Mouse (Mus musculus): ENCODE measurements around the gene Ahnak2. TPM values are rescaled to one million over a fixed set of nuclear protein-coding genes. Genes with fewer than 3 reads are reported as not detected.
"Not testable (repeated sequence)": the region's sequence is repeated elsewhere in the genome, so short reads cannot be mapped to it uniquely, and the experiment has no call there.

Ahnak2 gene
- 0.17 and 0.40 TPM in 2 replicates for polyA plus RNA-seq (2014; fragmentation: Nextera tagmentation; extraction: Ambion mirVana)

DNA sequence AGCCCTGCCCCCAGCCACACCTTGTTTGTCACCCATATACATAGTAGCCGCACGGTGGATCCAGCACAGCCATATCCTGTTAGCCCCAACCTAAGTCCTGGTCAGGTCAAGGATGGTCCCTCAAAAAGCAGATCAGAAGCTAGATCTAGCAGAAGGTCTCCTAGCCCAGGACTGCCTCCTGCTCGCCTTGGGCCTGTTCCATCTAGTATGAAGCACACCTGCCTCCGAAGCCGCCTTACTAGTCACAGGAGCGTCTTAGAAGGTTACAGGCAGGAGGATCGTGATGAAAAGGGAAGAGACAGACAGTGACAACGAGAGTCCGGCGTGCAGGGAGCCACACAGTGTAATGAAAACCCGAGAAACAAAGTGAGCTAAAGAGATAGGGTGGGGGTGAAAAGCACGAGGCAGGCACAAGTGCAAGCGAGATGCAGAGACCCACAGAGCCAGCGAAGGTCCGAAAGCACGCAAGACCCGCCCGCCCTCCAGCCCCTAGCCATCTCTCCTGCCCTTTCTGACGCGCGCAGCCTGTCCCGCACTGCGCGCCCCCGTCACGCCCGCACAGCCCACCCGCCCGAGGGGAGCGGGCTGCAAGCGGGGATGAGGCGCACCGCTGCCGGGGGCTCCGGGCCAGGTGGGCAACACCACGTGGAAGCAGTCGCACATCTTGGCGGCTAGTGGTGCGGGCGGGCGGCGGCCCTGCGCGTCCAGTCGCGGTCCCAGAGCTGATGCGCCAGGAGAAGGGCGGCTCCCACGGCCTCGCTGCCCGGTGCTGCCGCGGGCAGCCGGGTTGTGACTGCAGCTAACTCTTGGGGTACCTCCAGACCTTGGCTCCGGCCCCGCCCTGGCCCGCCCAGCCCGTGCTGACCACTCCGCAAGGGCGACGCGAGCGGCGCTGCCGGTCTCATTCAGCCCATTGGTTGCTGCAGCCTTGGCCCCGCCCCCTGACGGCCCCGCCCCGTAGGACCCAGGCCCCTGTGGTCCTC is at the start of gene Ahnak2:
Gene Ahnak2, minus strand, starts transcription at position 794 of the 983 bp plus-strand sequence.
- Histone ChIP-seq H3K9me3 (ENCODE audit: control insufficient read depth, low read length) (no peaks in the 10 kb centered on the region), H3K9ac (ENCODE audit: low read length) (peak within 1 kb of the TSS; percentile 45), H3K4me2 (ENCODE audit: low read depth, severe bottlenecking) (peak within 1 kb of the TSS; percentile 100), H3K36me3 (ENCODE audit: control insufficient read depth, insufficient read depth, low read length) (no peaks in the 10 kb centered on the region), H3K4me1 (ENCODE audit: control insufficient read depth, insufficient read depth, low read length) (peaks cover 7% of the 10 kb centered on the region; the same call in 1 of the 2 replicates), H3K27ac (replicated peaks; ENCODE audit: low read depth, low read length) (no peak within 1 kb of the TSS), H3K27me3 (ENCODE audit: control insufficient read depth, insufficient read depth, low read length) (peaks cover 13% of the 10 kb centered on the region; the same call in 1 of the 2 replicates), H3K4me3 (ENCODE audit: low read depth, low read length) (peak within 1 kb of the TSS; percentile 56)
- peak; percentile 82 for DNase-seq (ENCODE audit: low spot score)
- ATAC-seq (ENCODE audit: insufficient number of reproducible peaks, low FRiP score, low TSS enrichment, low read depth) = peak; percentile 77
- 4% methylated on average over 66 of the region's 69 CpGs for WGBS

DNA sequence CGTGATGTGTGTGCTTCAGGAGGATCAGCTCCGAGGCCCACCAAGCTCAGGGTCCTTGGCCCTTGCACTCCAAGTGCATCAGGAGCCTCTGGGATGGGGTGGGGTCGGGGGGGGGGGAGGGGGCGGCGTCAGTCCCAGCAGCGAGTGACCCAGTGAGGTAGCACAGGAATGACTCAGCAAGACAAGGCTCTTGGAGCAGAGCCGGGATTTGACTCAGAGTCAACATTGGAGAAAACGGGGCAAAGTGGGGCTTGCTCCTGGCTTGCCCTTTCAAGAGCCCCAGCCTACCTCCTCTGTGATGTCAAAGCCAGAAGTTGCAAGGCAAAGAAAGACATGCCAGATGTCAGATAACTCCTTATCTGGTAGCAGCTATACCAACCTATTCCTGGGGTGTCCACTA is 48.7 kb upstream of the Ahnak2 start:
- 49% methylated on average over 5 of the region's 8 CpGs for WGBS
- no peaks in the 10 kb centered on the region for H3K27me3 ChIP-seq (ENCODE audit: control insufficient read depth, insufficient read depth, low read length)
- no peaks in the 10 kb centered on the region for H3K9me3 ChIP-seq (ENCODE audit: control insufficient read depth, low read length)
- DNase-seq (ENCODE audit: low spot score) (no peak), ATAC-seq (ENCODE audit: insufficient number of reproducible peaks, low FRiP score, low TSS enrichment, low read depth) (no peak)
- H3K4me1 ChIP-seq (ENCODE audit: control insufficient read depth, insufficient read depth, low read length) = no peaks in the 10 kb centered on the region
- no peak overlapping the region for H3K27ac ChIP-seq (replicated peaks; ENCODE audit: low read depth, low read length)
- no peak overlapping the region for H3K9ac ChIP-seq (ENCODE audit: low read length)
- no peak overlapping the region for H3K4me3 ChIP-seq (ENCODE audit: low read depth, low read length)
- H3K36me3 ChIP-seq (ENCODE audit: control insufficient read depth, insufficient read depth, low read length) = no peaks in the 10 kb centered on the region
- H3K4me2 ChIP-seq (ENCODE audit: low read depth, severe bottlenecking) = no peak overlapping the region

DNA sequence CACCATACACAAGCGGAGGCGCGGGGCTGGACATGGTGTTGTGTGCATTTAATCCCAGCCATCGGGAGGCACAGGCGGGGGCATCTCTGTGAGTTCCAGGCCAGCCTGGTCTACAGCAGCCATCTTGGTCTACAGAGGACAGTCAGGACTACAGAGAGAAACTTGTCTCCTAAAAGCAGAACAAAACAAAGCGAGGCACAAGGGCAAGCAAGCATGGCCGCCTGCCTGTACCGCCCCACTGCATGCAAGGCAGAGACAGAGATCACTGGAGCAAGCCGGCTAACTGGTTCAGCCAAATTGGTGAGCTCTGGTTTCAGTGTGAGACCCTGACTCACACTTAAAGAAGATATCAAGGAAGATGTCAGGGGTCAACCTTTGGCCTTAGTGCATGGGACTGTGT is 47.9 kb upstream of the Ahnak2 start:
- H3K27me3 ChIP-seq (ENCODE audit: control insufficient read depth, insufficient read depth, low read length) = no peaks in the 10 kb centered on the region
- no peaks in the 10 kb centered on the region for H3K4me1 ChIP-seq (ENCODE audit: control insufficient read depth, insufficient read depth, low read length)
- no peaks in the 10 kb centered on the region for H3K9me3 ChIP-seq (ENCODE audit: control insufficient read depth, low read length)
- ATAC-seq (ENCODE audit: insufficient number of reproducible peaks, low FRiP score, low TSS enrichment, low read depth) (no peak), DNase-seq (ENCODE audit: low spot score) (no peak)
- 86% methylated on average over 9 of the region's 9 CpGs for WGBS
- H3K27ac ChIP-seq (replicated peaks; ENCODE audit: low read depth, low read length) = no peak overlapping the region
- H3K4me3 ChIP-seq (ENCODE audit: low read depth, low read length) = no peak overlapping the region
- H3K36me3 ChIP-seq (ENCODE audit: control insufficient read depth, insufficient read depth, low read length) = no peaks in the 10 kb centered on the region
- no peak overlapping the region for H3K9ac ChIP-seq (ENCODE audit: low read length)
- no peak overlapping the region for H3K4me2 ChIP-seq (ENCODE audit: low read depth, severe bottlenecking)

- no peak overlapping the region for H3K27ac ChIP-seq (replicated peaks; ENCODE audit: low read depth, low read length)
- no peak overlapping the region for H3K4me3 ChIP-seq (ENCODE audit: low read depth, low read length)
- no peaks in the 10 kb centered on the region for H3K4me1 ChIP-seq (ENCODE audit: control insufficient read depth, insufficient read depth, low read length)
- no peak overlapping the region for H3K9ac ChIP-seq (ENCODE audit: low read length)
- H3K27me3 ChIP-seq (ENCODE audit: control insufficient read depth, insufficient read depth, low read length) = no peaks in the 10 kb centered on the region
- 85% methylated on average over 11 of the region's 11 CpGs for WGBS
- ATAC-seq (ENCODE audit: insufficient number of reproducible peaks, low FRiP score, low TSS enrichment, low read depth) = no peak
- no peak overlapping the region for H3K4me2 ChIP-seq (ENCODE audit: low read depth, severe bottlenecking)
- DNase-seq (ENCODE audit: low spot score) = no peak
- H3K36me3 ChIP-seq (ENCODE audit: control insufficient read depth, insufficient read depth, low read length) = no peaks in the 10 kb centered on the region
- H3K9me3 ChIP-seq (ENCODE audit: control insufficient read depth, low read length) = no peaks in the 10 kb centered on the region
Measured at GRCm38 (mm10) chr12:112849235-112850022, 47.0 kb upstream of the Ahnak2 start.

- Histone ChIP-seq H3K27me3 (ENCODE audit: control insufficient read depth, insufficient read depth, low read length) (no peaks in the 10 kb centered on the region), H3K4me2 (ENCODE audit: low read depth, severe bottlenecking) (no peak overlapping the region), H3K4me1 (ENCODE audit: control insufficient read depth, insufficient read depth, low read length) (no peaks in the 10 kb centered on the region), H3K36me3 (ENCODE audit: control insufficient read depth, insufficient read depth, low read length) (no peaks in the 10 kb centered on the region), H3K27ac (replicated peaks; ENCODE audit: low read depth, low read length) (no peak overlapping the region), H3K4me3 (ENCODE audit: low read depth, low read length) (no peak overlapping the region), H3K9me3 (ENCODE audit: control insufficient read depth, low read length) (no peaks in the 10 kb centered on the region), H3K9ac (ENCODE audit: low read length) (no peak overlapping the region)
- 94% methylated on average over 2 of the region's 2 CpGs for WGBS
- no peak for DNase-seq (ENCODE audit: low spot score)
- ATAC-seq (ENCODE audit: insufficient number of reproducible peaks, low FRiP score, low TSS enrichment, low read depth) = no peak
Measured at GRCm38 (mm10) chr12:112847880-112848279, 45.4 kb upstream of the Ahnak2 start.

- H3K9ac ChIP-seq (ENCODE audit: low read length) = no peak overlapping the region
- H3K36me3 ChIP-seq (ENCODE audit: control insufficient read depth, insufficient read depth, low read length) = no peaks in the 10 kb centered on the region
- no peak; the same call in 1 of the 2 replicates for ATAC-seq (ENCODE audit: insufficient number of reproducible peaks, low FRiP score, low TSS enrichment, low read depth)
- no peak overlapping the region for H3K4me3 ChIP-seq (ENCODE audit: low read depth, low read length)
- H3K4me1 ChIP-seq (ENCODE audit: control insufficient read depth, insufficient read depth, low read length) = no peaks in the 10 kb centered on the region
- no peaks in the 10 kb centered on the region for H3K27me3 ChIP-seq (ENCODE audit: control insufficient read depth, insufficient read depth, low read length)
- H3K4me2 ChIP-seq (ENCODE audit: low read depth, severe bottlenecking) = no peak overlapping the region
- peak; percentile 90 for DNase-seq (ENCODE audit: low spot score)
- H3K9me3 ChIP-seq (ENCODE audit: control insufficient read depth, low read length) = no peaks in the 10 kb centered on the region
- no peak overlapping the region for H3K27ac ChIP-seq (replicated peaks; ENCODE audit: low read depth, low read length)
- 16% methylated on average over 3 of the region's 3 CpGs for WGBS
Measured at GRCm38 (mm10) chr12:112843803-112844202, 41.3 kb upstream of the Ahnak2 start.

- not testable (repeated sequence) for H3K4me2 ChIP-seq (ENCODE audit: low read depth, severe bottlenecking); H3K27ac ChIP-seq (replicated peaks; ENCODE audit: low read depth, low read length); H3K9me3 ChIP-seq (ENCODE audit: control insufficient read depth, low read length); H3K27me3 ChIP-seq (ENCODE audit: control insufficient read depth, insufficient read depth, low read length); ATAC-seq (ENCODE audit: insufficient number of reproducible peaks, low FRiP score, low TSS enrichment, low read depth); H3K4me1 ChIP-seq (ENCODE audit: control insufficient read depth, insufficient read depth, low read length); H3K4me3 ChIP-seq (ENCODE audit: low read depth, low read length); DNase-seq (ENCODE audit: low spot score); H3K36me3 ChIP-seq (ENCODE audit: control insufficient read depth, insufficient read depth, low read length); H3K9ac ChIP-seq (ENCODE audit: low read length)
- 90% methylated on average over 2 of the region's 2 CpGs for WGBS
Measured at GRCm38 (mm10) chr12:112842128-112842527, 39.7 kb upstream of the Ahnak2 start.

DNA sequence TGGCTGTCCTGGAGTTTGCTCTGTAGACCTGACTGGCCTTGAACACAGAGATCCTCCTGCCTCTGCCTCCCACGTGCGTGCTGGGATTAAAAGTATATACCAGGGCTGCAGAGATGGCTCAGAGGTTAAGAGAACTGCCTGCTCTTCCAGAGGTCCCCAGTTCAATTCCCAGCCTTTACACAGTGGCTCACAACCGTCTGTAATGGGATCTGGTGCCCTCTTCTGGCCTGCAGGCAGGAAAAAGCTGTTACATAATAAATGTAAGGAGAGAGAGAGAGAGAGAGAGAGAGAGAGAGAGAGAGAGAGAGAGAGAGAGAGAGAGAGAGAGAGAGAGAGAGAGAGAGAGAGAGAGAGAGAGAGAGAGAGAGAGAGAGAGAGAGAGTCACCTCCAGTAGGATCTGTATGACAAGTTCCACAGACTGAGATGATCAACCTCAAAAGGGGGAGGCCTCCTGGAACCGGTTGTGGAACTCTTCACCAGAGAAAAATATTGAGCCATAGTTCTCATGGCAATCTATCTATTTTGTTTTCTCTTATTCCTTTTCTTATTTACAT is 39.0 kb upstream of the Ahnak2 start:
- not testable (repeated sequence) for H3K4me1 ChIP-seq (ENCODE audit: control insufficient read depth, insufficient read depth, low read length); H3K4me2 ChIP-seq (ENCODE audit: low read depth, severe bottlenecking); H3K9ac ChIP-seq (ENCODE audit: low read length); H3K27ac ChIP-seq (replicated peaks; ENCODE audit: low read depth, low read length); ATAC-seq (ENCODE audit: insufficient number of reproducible peaks, low FRiP score, low TSS enrichment, low read depth); H3K4me3 ChIP-seq (ENCODE audit: low read depth, low read length); H3K9me3 ChIP-seq (ENCODE audit: control insufficient read depth, low read length); H3K27me3 ChIP-seq (ENCODE audit: control insufficient read depth, insufficient read depth, low read length); H3K36me3 ChIP-seq (ENCODE audit: control insufficient read depth, insufficient read depth, low read length); DNase-seq (ENCODE audit: low spot score)
- 63% methylated on average over 4 of the region's 4 CpGs for WGBS
